Mouse (Mus musculus) lung, postnatal 0 days (tissue): ENCODE measurements around the gene Smpd2. TPM values are rescaled to one million over a fixed set of nuclear protein-coding genes. Genes with fewer than 3 reads are reported as not detected.
"Not testable (repeated sequence)": the region's sequence is repeated elsewhere in the genome, so short reads cannot be mapped to it uniquely, and the experiment has no call there.

Source experiments
- ATAC-seq: fragments of 200-750 bp; cut with Nextera tagmentation; 2 replicates; pipeline ENCODE4 v1.8.0; 2017; ENCODE audit warnings: moderate library complexity
- DNase-seq: peaks from one replicate; pipeline ENCODE4 v3.0.0-alpha.2; 2016; ENCODE audit warnings: low spot score
- H3K27ac ChIP-seq: fragments of 300-500 bp; sonication (generic); 2 replicates; pipeline ENCODE4 v1.5.1; 2014; ENCODE audit warnings: antibody characterized with exemption, mild to moderate bottlenecking, low read length, mixed read lengths
- H3K27me3 ChIP-seq: fragments of 300-500 bp; sonication (generic); replicated peaks from 2 replicates; pipeline ENCODE4 v1.6.1; 2014; ENCODE audit warnings: low read length, mixed read lengths; ENCODE audit not compliant: insufficient read depth
- H3K36me3 ChIP-seq: fragments of 300-500 bp; sonication (generic); 2 replicates; pipeline ENCODE4 v1.6.1; 2014; ENCODE audit warnings: low read length, mixed read lengths; ENCODE audit not compliant: insufficient read depth
- H3K4me1 ChIP-seq: fragments of 300-500 bp; sonication (generic); 2 replicates; pipeline ENCODE4 v1.6.1; 2014; ENCODE audit warnings: antibody characterized with exemption, low read depth, low read length, mixed read lengths; ENCODE audit not compliant: insufficient read depth
- H3K4me2 ChIP-seq: fragments of 300-500 bp; sonication (generic); replicated peaks from 2 replicates; pipeline ENCODE4 v1.6.1; 2014; ENCODE audit warnings: low read depth, mild to moderate bottlenecking, low read length, moderate library complexity, mixed read lengths
- H3K4me3 ChIP-seq: fragments of 300-500 bp; sonication (generic); 2 replicates; pipeline ENCODE4 v1.5.1; 2014; ENCODE audit warnings: low read depth, low read length
- H3K9ac ChIP-seq: fragments of 300-500 bp; sonication (generic); replicated peaks from 2 replicates; pipeline ENCODE4 v1.6.1; 2014; ENCODE audit warnings: low read depth, mild to moderate bottlenecking
- H3K9me3 ChIP-seq: fragments of 300-500 bp; sonication (generic); 2 replicates; pipeline ENCODE4 v1.6.1; 2016; ENCODE audit warnings: low read length, mixed read lengths
- CTCF ChIP-seq: IDR thresholded peaks from 2 replicates; pipeline ENCODE4 v1.5.1; 2016; ENCODE audit warnings: antibody characterized with exemption, mild to moderate bottlenecking
- EP300 ChIP-seq: IDR thresholded peaks from 2 replicates; pipeline ENCODE4 v1.6.1; 2016; ENCODE audit warnings: antibody characterized with exemption, mild to moderate bottlenecking, control low read depth
- WGBS: fragments of 180-500 bp; shearing (Covaris S2); extraction: QIAGEN DNeasy Blood & Tissue Kit; methylation state at CpG from one replicate; pipeline ENCODE4 v1.1.7; 2014; 5-methylcytosine and 5-hydroxymethylcytosine counted together
- polyA plus RNA-seq: library from polyadenylated mRNA; unstranded; fragments of >200 nt; fragmentation: Nextera tagmentation; extraction: Ambion mirVana; gene quantifications from 2 replicates; pipeline ENCODE4 v1.2.1, GENCODE M21; 2015

The Smpd2 gene
- polyA plus RNA-seq, 1 experiment from 2014 or later: 58.6 TPM

GRCm38 (mm10) chr10:41518508-41518980 lies 28.4 kb upstream of the Smpd2 start:
- ATAC-seq (peak; percentile 54), DNase-seq (peak; percentile 94)
- TF ChIP-seq CTCF (peak; percentile 78), EP300 (no peak)
- H3K9me3 ChIP-seq: no peaks in the 10 kb centered on the region
- no peaks in the 10 kb centered on the region for H3K27me3 ChIP-seq
- H3K27ac ChIP-seq: peak overlapping the region; percentile 99
- under 1% methylated on average over 23 of the region's 23 CpGs for WGBS
- H3K36me3 ChIP-seq: no peaks in the 10 kb centered on the region
- peak overlapping the region; percentile 98 for H3K4me3 ChIP-seq
- peaks cover 8% of the 10 kb centered on the region for H3K4me1 ChIP-seq
- peak overlapping the region; percentile 95 for H3K9ac ChIP-seq
- H3K4me2 ChIP-seq: peak overlapping the region; percentile 52

GRCm38 (mm10) chr10:41514921-41515320 lies 24.8 kb upstream of the Smpd2 start:
- Histone ChIP-seq H3K27me3 (no peaks in the 10 kb centered on the region), H3K9ac (no peak overlapping the region), H3K9me3 (no peaks in the 10 kb centered on the region), H3K36me3 (no peaks in the 10 kb centered on the region), H3K4me2 (no peak overlapping the region), H3K4me1 (no peaks in the 10 kb centered on the region), H3K27ac (no peak overlapping the region), H3K4me3 (no peak overlapping the region)
- no peak for TF ChIP-seq CTCF
- no peak for TF ChIP-seq EP300
- DNase-seq (no peak), ATAC-seq (no peak)

GRCm38 (mm10) chr10:41514301-41514700 lies 24.1 kb upstream of the Smpd2 start:
- no peaks in the 10 kb centered on the region for H3K27me3 ChIP-seq
- TF ChIP-seq EP300 (no peak), CTCF (no peak)
- H3K27ac ChIP-seq: no peak overlapping the region
- H3K9ac ChIP-seq: no peak overlapping the region
- no peak for DNase-seq
- H3K9me3 ChIP-seq: no peaks in the 10 kb centered on the region
- ATAC-seq: no peak
- H3K4me2 ChIP-seq: no peak overlapping the region
- no peaks in the 10 kb centered on the region for H3K4me1 ChIP-seq
- WGBS: 67% methylated on average over 4 of the region's 4 CpGs
- H3K4me3 ChIP-seq: no peak overlapping the region
- H3K36me3 ChIP-seq: no peaks in the 10 kb centered on the region

- ATAC-seq: no peak
- no peak overlapping the region for H3K9ac ChIP-seq
- H3K27ac ChIP-seq: no peak overlapping the region
- 43% methylated on average over 2 of the region's 2 CpGs for WGBS
- H3K36me3 ChIP-seq: no peaks in the 10 kb centered on the region
- H3K4me2 ChIP-seq: no peak overlapping the region
- H3K4me3 ChIP-seq: no peak overlapping the region
- no peak for DNase-seq
- TF ChIP-seq EP300: no peak
- TF ChIP-seq CTCF: peak; percentile 76
- no peaks in the 10 kb centered on the region for H3K27me3 ChIP-seq
- H3K4me1 ChIP-seq: no peaks in the 10 kb centered on the region
- no peaks in the 10 kb centered on the region for H3K9me3 ChIP-seq
Measured at GRCm38 (mm10) chr10:41509160-41509559, 19.0 kb upstream of the Smpd2 start.

- peak; percentile 88 for TF ChIP-seq CTCF
- not testable (repeated sequence) for H3K27me3 ChIP-seq, H3K4me2 ChIP-seq, H3K4me3 ChIP-seq, H3K9me3 ChIP-seq, H3K9ac ChIP-seq, H3K27ac ChIP-seq, H3K4me1 ChIP-seq, H3K36me3 ChIP-seq
- WGBS: 2% methylated on average over 3 of the region's 3 CpGs
- ATAC-seq (peak; percentile 78), DNase-seq (peak; percentile 93)
Measured at GRCm38 (mm10) chr10:41505446-41505845, 15.3 kb upstream of the Smpd2 start.

GRCm38 (mm10) chr10:41504996-41505395 lies 14.8 kb upstream of the Smpd2 start:
- Histone ChIP-seq H3K9ac (no peak overlapping the region), H3K27ac (no peak overlapping the region), H3K4me2 (no peak overlapping the region), H3K36me3 (no peaks in the 10 kb centered on the region), H3K27me3 (no peaks in the 10 kb centered on the region), H3K9me3 (no peaks in the 10 kb centered on the region), H3K4me3 (no peak overlapping the region), H3K4me1 (no peaks in the 10 kb centered on the region)
- DNase-seq (no peak), ATAC-seq (no peak)
- TF ChIP-seq EP300 (no peak), CTCF (no peak)
- 73% methylated on average over 1 of the region's 1 CpGs for WGBS

GRCm38 (mm10) chr10:41500941-41501340 lies 10.8 kb upstream of the Smpd2 start:
- ATAC-seq (no peak), DNase-seq (no peak)
- 53% methylated on average over 4 of the region's 4 CpGs for WGBS
- Histone ChIP-seq H3K4me1 (no peaks in the 10 kb centered on the region), H3K36me3 (no peaks in the 10 kb centered on the region), H3K27ac (no peak overlapping the region), H3K27me3 (no peaks in the 10 kb centered on the region), H3K4me3 (no peak overlapping the region), H3K9me3 (no peaks in the 10 kb centered on the region), H3K4me2 (no peak overlapping the region), H3K9ac (no peak overlapping the region)
- no peak for TF ChIP-seq CTCF
- no peak for TF ChIP-seq EP300
